Mouse (Mus musculus) CD4-positive helper T cell, adult 2 months (primary cell): ENCODE data around the gene Kank2.
A peak's percentile ranks its signal among the peaks of the same experiment; 100 is the strongest.
"Not testable (repeated sequence)": the region's sequence is repeated elsewhere in the genome, so short reads cannot be mapped to it uniquely, and the experiment has no call there.

Source experiments
- DNase-seq: peaks from one replicate; pipeline ENCODE4 v3.0.0-alpha.2; 2012; ENCODE audit warnings: low read depth, missing footprints, low spot score

Gene Kank2

DNA sequence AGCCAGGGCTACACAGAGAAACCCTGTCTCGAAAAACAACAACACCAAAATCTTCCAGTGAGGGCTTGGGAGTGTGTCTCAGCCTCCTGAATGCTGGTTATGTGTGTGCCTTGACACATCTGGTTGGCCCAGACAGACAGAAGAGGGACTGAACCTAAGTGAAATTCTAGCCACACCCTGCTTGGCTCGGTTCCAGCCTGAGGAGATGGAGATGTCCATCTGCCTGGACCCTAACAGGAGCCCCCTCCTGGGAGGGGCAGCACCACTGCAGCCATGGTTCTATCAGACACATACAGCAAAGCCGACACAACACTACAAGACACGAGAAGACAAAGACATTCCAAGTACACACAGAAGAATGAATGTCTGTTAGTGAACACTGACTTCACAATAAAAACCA is 19.6 kb upstream of the Kank2 start:
- DNase-seq = no peak

DNA sequence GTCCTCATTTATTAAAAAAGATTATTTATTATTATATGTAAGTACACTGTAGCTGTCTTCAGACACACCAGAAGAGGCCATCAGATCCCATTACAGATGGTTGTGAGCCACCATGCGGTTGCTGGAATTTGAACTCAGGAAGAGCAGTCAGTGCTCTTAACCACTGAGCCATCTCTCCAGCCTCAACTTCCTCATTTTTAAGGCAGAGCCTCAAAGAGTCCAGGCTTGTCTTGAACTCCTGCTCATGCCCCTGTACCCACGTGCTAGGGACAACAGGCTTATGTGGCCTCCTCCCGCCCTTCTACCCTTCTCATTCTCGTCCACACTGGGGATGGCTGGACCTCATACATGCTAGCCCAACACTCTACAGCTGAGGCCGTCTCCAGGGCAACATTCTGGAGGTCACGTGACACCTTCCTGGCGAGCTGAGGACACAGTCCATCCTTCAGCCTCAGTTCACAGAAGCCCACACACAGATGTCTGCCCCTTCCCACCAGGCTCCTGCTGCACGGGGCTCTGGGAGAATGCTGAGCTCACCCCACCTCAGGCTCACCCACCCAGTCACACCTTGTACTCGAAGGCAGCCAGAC is 18.3 kb upstream of the Kank2 start:
- no peak for DNase-seq

- DNase-seq = no peak
Observed at GRCm38 (mm10) chr9:21811170-21811569, 12.6 kb upstream of the Kank2 start.

- DNase-seq = peak; percentile 26
Observed at GRCm38 (mm10) chr9:21808561-21808960, 10.0 kb upstream of the Kank2 start.

DNA sequence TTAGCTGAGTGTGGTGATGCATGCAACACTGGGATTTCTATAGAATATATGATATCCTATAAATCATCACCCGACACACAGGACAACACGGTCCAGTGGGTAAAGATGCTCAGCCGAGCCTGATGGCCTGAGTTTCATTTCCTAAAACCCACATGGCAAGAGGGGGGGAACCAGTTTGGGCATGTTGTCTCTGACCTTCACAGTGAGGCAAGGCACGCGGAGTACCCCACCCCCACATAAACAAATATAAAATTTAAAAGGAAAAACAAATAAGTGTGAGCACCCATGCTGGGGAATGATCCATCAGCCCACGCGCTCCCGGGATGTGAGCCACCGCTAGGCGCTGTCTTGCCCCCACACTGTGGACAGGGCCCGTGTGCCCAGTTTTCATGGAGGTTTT is 8.4 kb upstream of the Kank2 start:
- no peak for DNase-seq

DNA sequence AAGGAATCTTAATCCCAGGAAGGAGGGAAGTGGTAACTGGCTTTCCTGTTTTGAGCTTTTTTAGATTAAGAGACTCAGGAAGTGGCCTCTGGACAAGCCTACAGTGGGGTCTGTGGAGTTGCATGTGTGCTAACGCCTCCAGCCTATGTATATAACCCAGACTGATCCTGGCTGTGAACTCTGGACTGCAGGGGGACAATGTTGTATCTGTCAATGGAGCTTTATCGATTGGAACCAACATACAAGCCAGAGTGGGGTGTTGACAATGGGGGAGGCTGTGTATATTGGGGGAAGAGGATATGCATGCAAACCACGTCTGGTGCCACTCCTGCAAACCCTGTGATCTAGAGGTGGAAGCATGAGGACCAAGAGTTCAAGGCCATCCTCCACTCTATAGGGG is 7.8 kb upstream of the Kank2 start:
- no peak for DNase-seq

DNA sequence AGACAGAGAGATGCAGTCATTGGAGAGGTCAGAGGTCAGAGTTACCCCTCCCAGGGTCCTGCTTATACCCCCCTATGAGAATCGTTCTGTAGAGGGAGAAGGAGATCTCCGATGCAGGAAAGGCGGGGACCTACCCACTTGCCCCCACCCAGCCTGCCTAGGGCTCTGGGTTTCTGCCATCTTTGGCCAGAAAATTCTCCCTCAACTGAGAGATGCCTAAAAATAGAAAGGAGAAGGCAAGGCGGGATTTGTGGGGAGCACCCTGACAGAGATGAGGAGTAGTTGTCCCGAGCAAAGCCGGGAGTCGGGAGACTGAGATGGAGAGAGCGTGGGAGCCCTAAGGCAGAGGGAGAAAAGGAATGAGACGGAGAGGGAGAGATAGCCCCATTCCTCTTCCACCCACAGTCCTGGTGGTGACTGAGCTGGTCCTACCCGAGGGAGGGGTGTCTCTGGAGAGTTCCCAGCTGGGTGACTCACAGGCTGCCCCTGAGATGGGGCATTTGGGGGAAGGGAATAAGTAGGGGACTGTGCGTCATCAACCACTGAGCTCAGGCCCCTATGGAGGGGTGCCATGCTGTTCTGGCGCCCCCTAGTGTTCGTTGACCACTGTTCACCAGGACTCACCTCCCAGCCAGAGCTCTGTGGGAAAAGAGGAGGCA is 5.6 kb upstream of the Kank2 start:
- peak; percentile 64 for DNase-seq

DNA sequence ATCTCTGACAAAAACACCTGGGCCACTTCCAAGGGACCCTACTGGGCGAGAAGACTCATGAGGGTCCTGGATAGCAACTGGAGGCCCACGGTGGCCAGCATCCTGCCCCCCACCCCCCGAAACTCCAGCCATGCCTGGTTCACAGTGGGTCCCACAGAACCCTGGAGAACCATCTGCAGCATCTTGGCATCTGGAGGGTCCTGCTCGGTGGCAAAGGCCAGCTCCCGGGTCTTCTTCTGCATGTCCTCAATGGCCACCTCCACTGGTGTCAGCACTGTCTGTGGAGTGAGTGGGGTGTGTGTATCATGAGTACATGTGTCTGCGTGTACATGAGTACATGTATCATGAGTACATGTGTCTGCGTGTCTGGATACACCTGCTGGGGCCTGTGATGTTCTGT is 3.0 kb upstream of the Kank2 start:
- no peak for DNase-seq

DNA sequence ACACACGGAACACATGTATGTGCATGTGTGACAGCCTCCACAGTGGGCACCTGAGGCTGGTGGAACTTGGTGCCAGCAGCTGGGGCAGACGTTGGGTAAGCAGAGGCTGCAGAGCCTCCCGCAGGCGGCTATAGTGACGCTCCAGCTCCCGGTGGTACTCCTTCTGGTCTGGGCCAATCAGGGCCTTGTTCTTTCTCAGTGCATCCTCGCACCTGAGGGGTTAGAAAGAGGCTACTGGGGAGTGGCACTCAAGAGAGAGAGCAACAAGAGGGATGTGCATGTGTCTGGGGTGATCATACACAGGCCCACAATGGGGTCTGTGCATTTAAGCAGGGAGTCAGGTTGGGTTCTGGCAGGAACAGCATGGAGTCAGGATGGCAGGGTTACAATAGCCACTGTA is 2.6 kb upstream of the Kank2 start:
- DNase-seq = no peak

DNA sequence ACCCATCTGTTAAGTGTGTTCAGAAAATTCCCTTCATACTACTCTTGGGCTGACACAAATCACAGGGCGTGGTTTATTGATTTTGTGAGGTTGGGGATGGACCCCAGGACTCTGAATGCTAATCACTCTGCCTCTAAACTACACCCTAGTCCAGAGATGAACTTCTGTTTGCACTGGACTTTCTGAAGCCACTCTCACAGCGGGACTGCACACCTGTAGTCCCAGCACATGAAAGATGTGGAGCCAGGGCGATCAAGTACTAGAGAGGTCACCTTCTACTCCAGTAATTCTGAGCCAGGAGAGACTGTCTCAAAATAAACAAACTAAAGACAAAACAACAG is 436 bp upstream of the Kank2 start:
- DNase-seq = no peak

- DNase-seq = peak; percentile 30
Observed at GRCm38 (mm10) chr9:21797921-21798344, 611 bp downstream of the Kank2 start.

GRCm38 (mm10) chr9:21796919-21797318 is 1.6 kb downstream of the Kank2 start:
- DNase-seq = no peak

GRCm38 (mm10) chr9:21796259-21796658 is 2.3 kb downstream of the Kank2 start:
- no peak for DNase-seq

DNA sequence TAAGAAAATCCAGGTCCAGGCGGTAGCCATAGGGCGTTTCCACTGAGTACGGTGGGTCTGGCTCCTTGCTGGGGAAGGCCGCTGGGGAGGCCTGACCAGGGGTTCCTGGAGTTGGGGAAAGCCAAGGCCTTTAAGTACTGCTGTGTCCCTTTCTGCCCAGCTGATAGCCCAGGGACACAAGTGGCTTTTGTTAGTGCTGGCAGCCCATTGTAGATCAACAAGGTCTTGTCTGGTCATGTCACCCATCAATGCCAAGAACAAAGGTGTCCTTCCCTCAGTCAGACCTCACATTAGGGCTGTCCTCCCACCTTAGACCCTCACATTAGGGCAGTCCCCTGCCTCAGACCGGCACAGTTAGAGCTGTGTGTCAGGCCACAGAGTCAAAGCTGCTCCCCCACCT is 3.0 kb downstream of the Kank2 start:
- no peak for DNase-seq

DNA sequence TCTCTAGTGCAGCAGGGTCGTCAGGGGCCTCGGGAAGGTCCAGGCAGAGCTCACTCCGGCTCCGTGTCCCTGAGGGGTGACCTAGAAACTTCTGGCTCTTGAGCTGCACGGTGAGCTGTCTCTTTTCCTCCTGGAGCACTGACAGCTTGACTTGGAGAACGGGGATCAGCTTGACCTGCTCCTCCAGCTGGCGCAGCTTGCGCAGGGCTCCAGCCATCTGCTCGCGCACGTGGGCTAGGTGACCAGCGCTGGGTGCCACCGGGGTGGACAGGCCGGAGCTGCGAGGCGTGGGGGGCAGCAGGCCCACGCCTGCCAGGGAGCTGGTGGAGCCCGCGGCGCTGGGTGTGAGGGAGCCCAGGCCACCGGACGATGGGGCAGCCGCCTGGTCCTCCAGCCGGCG is 3.6 kb downstream of the Kank2 start:
- no peak for DNase-seq

GRCm38 (mm10) chr9:21794344-21794834 is 4.2 kb downstream of the Kank2 start:
- DNase-seq = no peak

DNA sequence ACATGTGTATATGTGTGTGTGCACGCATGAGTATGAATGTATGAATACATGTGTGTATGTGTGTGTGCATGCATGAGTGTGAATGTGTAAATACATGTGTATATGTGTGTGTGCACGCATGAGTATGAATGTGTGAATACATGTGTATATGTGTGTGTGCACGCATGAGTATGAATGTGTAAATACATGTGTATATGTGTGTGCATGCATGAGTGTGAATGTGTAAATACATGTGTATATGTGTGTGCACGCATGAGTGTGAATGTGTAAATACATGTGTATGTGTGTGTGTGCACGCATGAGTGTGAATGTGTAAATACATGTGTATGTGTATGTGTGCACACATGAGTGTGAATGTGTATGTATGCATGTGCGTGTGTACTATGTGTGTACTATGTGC is 5.0 kb downstream of the Kank2 start:
- DNase-seq = not testable (repeated sequence)

- DNase-seq = no peak
Observed at GRCm38 (mm10) chr9:21792644-21793043, 5.9 kb downstream of the Kank2 start.

GRCm38 (mm10) chr9:21791861-21792260 is 6.7 kb downstream of the Kank2 start:
- DNase-seq = no peak

- no peak for DNase-seq
Observed at GRCm38 (mm10) chr9:21788234-21788633, 10.3 kb downstream of the Kank2 start.

- DNase-seq = no peak
Observed at GRCm38 (mm10) chr9:21787654-21788053, 10.9 kb downstream of the Kank2 start.

- peak; percentile 49 for DNase-seq
Observed at GRCm38 (mm10) chr9:21786906-21787305, 11.6 kb downstream of the Kank2 start.

GRCm38 (mm10) chr9:21786309-21786708 is 12.2 kb downstream of the Kank2 start:
- DNase-seq = not testable (repeated sequence)
